Mouse (Mus musculus) T-helper 1 cell (primary cell): ENCODE measurements around the gene March9.

Source experiments
- in situ Hi-C: fragments of 300-600 bp; cut with MboI, MseI; formaldehyde crosslinking; loops from one replicate; pipeline ENCODE4 v1.15.1; 2025; ENCODE audit warnings: high pct_unique_total_duplicates

Gene March9

DNA sequence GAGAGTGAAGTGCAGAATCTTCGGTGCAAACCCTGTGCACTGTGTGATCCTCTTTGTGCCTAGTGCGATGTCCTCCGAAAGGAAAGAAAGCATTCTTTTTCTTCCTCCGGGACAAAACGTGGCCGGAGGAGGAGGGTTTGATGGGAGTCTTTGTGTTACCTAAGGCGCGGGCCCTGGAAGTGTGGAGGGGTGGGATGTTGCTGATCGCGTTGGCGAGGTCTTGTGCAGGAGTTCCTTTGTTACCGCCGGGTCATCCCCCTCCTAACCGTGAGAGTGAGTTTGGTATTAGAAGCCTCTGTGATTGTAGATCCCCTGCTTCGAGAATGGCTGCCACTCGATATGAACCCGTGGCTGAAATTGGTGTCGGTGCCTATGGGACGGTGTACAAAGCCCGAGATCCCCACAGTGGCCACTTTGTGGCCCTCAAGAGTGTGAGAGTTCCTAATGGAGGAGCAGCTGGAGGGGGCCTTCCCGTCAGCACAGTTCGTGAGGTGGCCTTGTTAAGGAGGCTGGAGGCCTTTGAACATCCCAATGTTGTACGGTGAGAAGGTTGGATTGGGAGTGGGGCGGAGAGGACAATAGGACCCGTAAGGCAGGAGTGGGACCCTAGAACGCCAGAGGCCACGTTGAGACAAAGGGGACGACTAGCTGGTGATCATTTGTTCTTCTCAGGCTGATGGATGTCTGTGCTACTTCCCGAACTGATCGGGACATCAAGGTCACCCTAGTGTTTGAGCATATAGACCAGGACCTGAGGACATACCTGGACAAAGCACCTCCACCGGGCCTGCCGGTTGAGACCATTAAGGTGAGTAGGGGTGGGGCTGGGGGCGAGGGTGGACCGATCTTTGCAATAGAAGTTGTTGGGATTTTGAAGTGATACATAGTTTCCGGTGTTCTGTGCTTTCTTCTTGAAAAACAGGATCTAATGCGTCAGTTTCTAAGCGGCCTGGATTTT, 4.2 kb upstream of the March9 start:
- in situ Hi-C loops = loop anchor here (25.0 kb wide), 1 partner anchor 598 kb away; the partner anchor contains the start of genes Nab2 and Nemp1

DNA sequence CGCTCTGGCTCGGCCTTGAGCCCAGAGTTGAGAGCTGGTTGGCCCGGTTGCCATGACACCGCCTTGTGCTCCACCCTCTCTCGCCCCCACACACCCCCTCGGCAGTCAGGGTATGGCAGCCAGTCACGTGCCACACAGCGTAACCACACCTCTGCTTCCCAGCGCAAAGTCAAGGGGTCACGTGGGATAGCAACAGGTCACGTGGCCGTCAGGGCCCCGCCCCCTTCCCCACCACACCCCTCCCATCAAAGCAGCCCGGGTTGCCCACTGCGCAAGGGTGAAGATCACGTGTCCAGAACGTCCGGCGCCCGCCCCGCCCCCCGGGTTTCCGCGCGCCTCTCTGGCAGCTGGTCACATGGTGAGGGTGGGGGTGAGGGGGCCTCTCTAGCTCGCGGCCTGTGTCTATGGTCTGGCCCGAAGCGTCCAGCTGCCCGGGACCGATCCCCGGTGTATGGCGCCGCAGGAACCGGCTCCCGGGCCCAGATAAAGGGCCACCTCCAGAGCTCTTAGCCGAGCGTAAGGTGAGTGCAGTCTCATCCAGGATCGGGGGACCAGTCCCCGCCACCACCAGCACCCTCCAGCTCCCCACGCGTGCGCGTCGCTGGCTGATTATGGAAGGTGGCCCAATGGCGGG, 3.4 kb upstream of the March9 start, which contains the start of gene Cdk4:
TSS of gene Cdk4 (plus strand) at position 296 of the 634 bp plus-strand sequence.
- in situ Hi-C loops = loop anchor here (25.0 kb wide), 1 partner anchor 599 kb away; the partner anchor contains the start of genes Nab2 and Nemp1

GRCm38 (mm10) chr10:127062503-127062902, 2.5 kb upstream of the March9 start:
- in situ Hi-C loops = loop anchor here (25.0 kb wide), 1 partner anchor 600 kb away; the partner anchor contains the start of genes Nab2 and Nemp1

DNA sequence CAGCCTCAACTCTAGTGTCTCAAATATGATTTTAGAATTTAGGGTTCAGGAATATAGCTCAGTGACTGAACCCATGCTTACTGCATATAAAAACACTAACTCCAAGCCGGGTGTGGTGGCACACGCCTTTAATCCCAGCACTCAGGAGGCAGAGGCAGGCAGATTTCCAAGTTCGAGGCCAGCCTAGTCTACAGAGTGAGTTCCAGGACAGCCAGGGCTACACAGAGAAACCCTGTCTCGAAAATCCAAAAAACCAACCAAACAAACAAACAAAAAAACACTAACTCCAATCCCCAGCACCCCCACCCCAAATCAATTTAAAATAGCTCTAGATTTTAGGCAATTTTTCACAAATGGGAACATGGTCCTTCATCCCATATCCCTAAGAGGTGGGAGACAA, 2.1 kb upstream of the March9 start:
- in situ Hi-C loops = loop anchor here (25.0 kb wide), 1 partner anchor 600 kb away; the partner anchor contains the start of genes Nab2 and Nemp1

DNA sequence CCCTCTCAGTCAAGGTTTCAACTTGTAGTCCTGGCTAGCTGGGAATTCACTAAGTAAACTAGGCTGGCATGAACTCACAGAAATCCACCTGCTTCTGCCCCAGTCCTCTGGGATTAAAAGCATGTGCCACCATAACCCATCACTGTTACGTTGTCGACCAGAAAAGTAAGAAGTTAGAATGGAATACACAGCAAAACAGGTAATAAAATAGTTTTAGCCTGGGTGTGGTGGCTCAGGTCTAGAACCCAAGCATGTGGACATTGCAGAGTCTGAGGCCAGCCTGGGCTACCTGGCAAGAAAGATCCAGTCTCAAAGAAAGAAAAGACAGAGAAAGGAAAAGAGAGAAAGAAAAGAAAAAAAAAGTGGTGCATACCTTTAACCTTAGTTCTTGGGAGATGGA, 1.5 kb upstream of the March9 start:
- in situ Hi-C loops = loop anchor here (25.0 kb wide), 1 partner anchor 601 kb away; the partner anchor contains the start of genes Nab2 and Nemp1

GRCm38 (mm10) chr10:127061085-127061484, 1.1 kb upstream of the March9 start:
- in situ Hi-C loops = loop anchor here (25.0 kb wide), 1 partner anchor 601 kb away; the partner anchor contains the start of genes Nab2 and Nemp1

- in situ Hi-C loops = loop anchor here (25.0 kb wide), 1 partner anchor 603 kb away; the partner anchor contains the start of genes Nab2 and Nemp1
Observed at GRCm38 (mm10) chr10:127059174-127059967, 613 bp downstream of the March9 start.

DNA sequence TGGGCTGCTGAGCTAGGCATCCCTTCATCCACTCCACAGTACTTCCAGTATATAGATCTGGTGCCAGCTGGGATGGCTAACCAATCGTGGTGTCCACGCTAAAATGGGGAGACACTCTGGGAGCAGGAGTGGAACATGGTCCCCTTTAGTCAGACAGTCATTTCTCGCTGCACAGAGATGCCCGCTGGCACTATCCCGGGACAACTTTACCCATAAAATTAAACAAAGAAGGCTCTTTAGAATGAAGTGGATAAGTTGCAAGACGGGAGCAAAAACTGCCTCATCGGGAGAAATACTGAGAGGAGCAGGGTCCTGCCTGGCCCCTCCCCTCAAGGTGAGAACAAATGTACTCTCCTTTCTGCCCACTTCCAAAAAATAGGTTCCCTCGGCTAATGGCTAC, 1.3 kb downstream of the March9 start:
- in situ Hi-C loops = loop anchor here (25.0 kb wide), 1 partner anchor 604 kb away; the partner anchor contains the start of genes Nab2 and Nemp1

DNA sequence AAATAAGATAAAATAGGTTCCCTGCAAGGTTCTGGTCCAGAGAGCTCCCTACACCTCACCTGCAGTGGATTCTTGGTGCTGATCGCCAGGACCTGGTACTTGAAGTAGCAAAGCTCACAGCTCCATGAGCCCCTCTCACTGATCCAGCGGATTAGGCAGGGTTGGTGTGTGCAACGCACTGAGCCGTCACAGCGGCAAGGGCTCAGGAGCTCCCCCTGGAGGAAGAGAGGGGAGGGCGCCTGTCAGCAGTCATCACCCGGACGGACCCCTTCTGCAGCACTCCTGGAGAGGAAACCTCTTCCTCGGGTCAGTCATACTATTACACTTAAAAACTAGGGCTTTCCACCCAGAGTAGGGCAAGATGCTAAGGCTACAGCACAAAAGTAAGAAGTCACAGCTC, 1.8 kb downstream of the March9 start:
- in situ Hi-C loops = loop anchor here (25.0 kb wide), 1 partner anchor 604 kb away; the partner anchor contains the start of genes Nab2 and Nemp1

- in situ Hi-C loops = loop anchor here (25.0 kb wide), 1 partner anchor 606 kb away; the partner anchor contains the start of genes Nab2 and Nemp1
Observed at GRCm38 (mm10) chr10:127056490-127056889, 3.5 kb downstream of the March9 start.

DNA sequence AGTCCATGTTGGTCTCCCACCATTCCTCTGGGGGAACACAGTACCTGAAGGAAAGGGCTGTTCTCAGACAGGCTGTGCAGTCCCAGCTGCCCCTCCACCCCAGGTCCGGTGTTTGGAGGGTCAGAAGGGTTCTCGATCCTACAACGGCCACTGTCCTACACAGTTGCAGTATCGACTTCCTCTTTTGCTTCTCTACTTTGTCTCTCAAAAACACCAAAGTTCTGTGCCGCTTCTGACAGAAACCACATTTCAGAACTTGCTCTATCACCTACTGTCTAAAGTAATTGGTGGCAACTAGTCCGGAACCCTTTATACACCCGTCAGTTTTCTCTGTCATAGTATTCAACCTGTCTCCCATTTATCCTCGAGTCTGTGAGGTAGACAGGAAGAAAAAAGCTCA, 4.6 kb downstream of the March9 start:
- in situ Hi-C loops = loop anchor here (25.0 kb wide), 1 partner anchor 607 kb away; the partner anchor contains the start of genes Nab2 and Nemp1

- in situ Hi-C loops = loop anchor here (25.0 kb wide), 1 partner anchor 608 kb away; the partner anchor contains the start of genes Nab2 and Nemp1
Observed at GRCm38 (mm10) chr10:127054646-127055045, 5.3 kb downstream of the March9 start.

DNA sequence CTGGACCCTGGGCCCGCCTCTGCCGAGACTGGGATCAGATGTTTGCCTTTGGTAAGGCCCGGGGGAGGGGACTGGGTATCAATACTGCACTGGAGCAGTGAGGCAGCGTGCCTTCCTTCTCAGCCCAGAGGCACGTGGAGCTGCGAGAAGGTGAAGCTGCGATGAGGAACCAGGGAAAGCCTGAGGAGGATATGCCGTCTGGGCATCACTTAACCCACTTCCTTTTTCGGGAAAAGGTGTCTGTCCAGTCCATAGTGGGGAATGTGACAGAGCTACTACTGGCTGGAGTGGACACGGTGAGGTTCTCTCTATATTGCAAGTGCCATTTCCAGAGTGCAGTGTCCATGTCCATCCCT, 9.9 kb downstream of the March9 start:
- in situ Hi-C loops = loop anchor here (25.0 kb wide), 1 partner anchor 612 kb away; the partner anchor contains the start of genes Nab2 and Nemp1

- in situ Hi-C loops = loop anchor here (25.0 kb wide), 1 partner anchor 613 kb away; the partner anchor contains the start of genes Nab2 and Nemp1
Observed at GRCm38 (mm10) chr10:127049395-127050118, 10.4 kb downstream of the March9 start.

DNA sequence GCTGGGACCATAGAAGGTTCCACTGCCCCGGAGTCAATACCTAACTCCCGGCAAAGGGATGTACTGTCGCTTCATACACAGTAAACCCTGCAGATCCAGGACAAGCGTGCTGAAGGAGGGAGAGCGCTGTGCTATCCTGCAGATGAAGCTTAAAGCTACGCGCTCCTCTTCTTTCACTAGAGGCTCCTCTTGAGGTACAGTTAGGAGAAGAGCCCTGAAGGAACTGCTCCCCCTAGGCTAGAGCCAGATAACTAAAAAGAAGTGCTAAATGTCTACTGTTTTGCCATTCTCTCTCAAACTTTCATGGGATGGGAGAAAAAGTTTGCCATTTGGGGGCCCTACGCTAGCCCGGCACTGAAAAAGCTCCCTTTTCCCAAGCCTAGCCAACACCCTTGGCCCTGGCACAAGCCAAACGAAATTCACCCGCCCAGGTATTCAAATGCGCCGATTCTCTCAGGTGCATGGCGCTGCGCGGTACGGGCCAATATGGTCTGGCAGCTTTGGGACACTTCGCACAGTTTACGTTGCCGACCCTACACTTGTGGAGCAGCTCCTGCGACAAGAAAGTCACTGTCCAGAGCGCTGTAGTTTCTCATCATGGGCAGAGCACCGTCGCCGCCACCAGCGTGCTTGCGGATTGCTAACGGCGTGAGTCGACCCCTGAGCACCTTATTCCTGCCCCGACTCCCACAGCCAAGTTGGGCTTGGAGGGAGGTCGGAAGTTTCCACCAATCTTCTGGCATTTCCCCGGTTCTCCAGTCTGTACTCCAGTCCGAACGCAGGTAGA, 11.2 kb downstream of the March9 start:
- in situ Hi-C loops = no loop called here

DNA sequence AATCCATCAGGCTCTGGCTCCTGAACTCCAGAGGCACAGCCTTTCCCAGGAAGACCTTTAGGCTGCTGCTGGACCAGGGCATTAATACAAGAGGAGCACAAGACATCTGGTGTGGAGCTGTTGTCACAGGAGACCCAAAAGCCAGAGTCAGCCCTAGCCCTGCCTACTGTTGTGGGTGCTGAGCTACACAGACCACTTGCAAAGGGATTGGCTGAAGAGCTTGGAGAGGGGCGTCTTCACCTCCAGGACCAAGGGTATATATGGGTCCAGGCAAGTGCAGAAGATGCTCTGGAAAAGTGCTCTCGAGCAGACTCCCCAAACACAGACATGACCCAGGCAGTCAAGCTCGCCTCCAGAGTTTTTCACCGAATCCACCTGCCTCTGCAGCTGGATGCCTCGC, 12.0 kb downstream of the March9 start, which contains the start of gene Cyp27b1:
TSS of gene Cyp27b1 (plus strand) at position 297 of the 400 bp plus-strand sequence.
- in situ Hi-C loops = no loop called here

DNA sequence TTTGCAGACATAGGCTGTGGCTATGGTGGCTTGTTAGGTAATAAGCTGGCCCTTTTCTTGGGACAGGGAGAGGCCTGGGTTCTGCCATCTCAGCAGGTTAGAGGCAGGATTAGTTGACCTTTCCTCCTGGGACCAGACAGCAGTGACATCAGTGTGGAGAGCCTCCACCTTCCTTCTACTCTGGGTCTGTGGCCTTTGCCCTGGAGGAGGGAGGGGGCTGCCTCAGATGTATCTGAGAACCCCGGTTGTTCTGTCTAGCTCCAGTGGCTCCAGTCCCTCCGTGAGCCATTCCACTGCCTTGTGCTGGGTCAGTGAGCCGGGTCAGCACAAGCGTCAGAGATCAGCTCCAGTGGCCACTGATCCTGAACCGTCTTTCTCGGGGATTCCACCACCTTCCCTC, 16.8 kb downstream of the March9 start:
- in situ Hi-C loops = no loop called here

GRCm38 (mm10) chr10:127042468-127043115, 17.4 kb downstream of the March9 start:
- in situ Hi-C loops = no loop called here
